Mouse (Mus musculus) midbrain, embryonic 16.5 days (tissue): ENCODE measurements at regions not wholly inside any gene's neighbourhood (a gene's known extent, or its start where the extent isn't known, plus 50 kb on each side); places are given as distances from the start of the nearest gene placed in this dataset.

Source experiments
- ATAC-seq: fragments of 200-750 bp; cut with Nextera tagmentation; 2 replicates; pipeline ENCODE4 v1.8.0; 2017; ENCODE audit warnings: moderate TSS enrichment
- H3K27ac ChIP-seq: fragments of 300-500 bp; sonication (generic); 2 replicates; pipeline ENCODE4 v1.5.1; 2014; ENCODE audit warnings: mild to moderate bottlenecking, low read length, mixed read lengths
- H3K27me3 ChIP-seq: fragments of 300-500 bp; sonication (generic); 2 replicates; pipeline ENCODE4 v1.6.1; 2014; ENCODE audit warnings: low read depth, low read length, mixed read lengths; ENCODE audit not compliant: control insufficient read depth, insufficient read depth
- H3K36me3 ChIP-seq: fragments of 300-500 bp; sonication (generic); 2 replicates; pipeline ENCODE4 v1.6.1; 2014; ENCODE audit warnings: mild to moderate bottlenecking, low read length, moderate library complexity, mixed read lengths; ENCODE audit not compliant: control insufficient read depth, insufficient read depth
- H3K4me1 ChIP-seq: fragments of 300-500 bp; sonication (generic); 2 replicates; pipeline ENCODE4 v1.6.1; 2014; ENCODE audit warnings: mild to moderate bottlenecking, low read length, mixed read lengths; ENCODE audit not compliant: control insufficient read depth, insufficient read depth
- H3K4me2 ChIP-seq: fragments of 300-500 bp; sonication (generic); 2 replicates; pipeline ENCODE4 v1.6.1; 2014; ENCODE audit warnings: mild to moderate bottlenecking, low read length, mixed read lengths
- H3K4me3 ChIP-seq: fragments of 300-500 bp; sonication (generic); 2 replicates; pipeline ENCODE4 v1.5.1; 2014; ENCODE audit warnings: low read depth, mild to moderate bottlenecking, low read length, moderate library complexity, mixed read lengths
- H3K9ac ChIP-seq: fragments of 300-500 bp; sonication (generic); 2 replicates; pipeline ENCODE4 v1.6.1; 2014; ENCODE audit warnings: low read depth, low read length, mixed read lengths
- H3K9me3 ChIP-seq: fragments of 300-500 bp; sonication (generic); replicated peaks from 2 replicates; pipeline ENCODE4 v1.6.1; 2014; ENCODE audit warnings: mild to moderate bottlenecking, low read length, mixed read lengths; ENCODE audit not compliant: control insufficient read depth, poor library complexity, severe bottlenecking
- WGBS: fragments of 180-500 bp; shearing (Covaris S2); extraction: QIAGEN DNeasy Blood & Tissue Kit; methylation state at CpG from one replicate; pipeline ENCODE4 v1.1.7; 2014; 5-methylcytosine and 5-hydroxymethylcytosine counted together

DNA sequence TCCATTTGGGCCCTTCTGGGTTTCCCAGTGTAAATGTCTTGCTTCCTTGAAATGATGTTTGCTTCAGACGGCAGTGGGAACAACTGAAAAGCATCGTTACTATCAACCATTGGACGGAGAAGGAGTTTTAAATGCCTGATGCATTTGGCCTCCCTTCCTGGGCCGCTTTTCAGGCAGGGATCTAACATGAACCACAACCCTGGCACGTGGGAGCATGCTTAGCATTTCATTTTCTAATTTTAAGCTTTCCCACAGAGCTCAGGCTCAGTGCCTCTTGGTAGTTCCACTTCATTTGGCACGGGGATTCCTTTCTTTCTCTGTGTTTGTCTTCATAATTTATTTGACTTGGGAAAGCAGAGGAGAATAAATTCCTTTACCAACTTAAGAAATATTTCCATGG lies 406.6 kb upstream of the Nbea start:
- H3K27me3 ChIP-seq: no peaks in the 10 kb centered on the region
- WGBS: 73% methylated on average over 6 of the region's 6 CpGs
- no peak for ATAC-seq

DNA sequence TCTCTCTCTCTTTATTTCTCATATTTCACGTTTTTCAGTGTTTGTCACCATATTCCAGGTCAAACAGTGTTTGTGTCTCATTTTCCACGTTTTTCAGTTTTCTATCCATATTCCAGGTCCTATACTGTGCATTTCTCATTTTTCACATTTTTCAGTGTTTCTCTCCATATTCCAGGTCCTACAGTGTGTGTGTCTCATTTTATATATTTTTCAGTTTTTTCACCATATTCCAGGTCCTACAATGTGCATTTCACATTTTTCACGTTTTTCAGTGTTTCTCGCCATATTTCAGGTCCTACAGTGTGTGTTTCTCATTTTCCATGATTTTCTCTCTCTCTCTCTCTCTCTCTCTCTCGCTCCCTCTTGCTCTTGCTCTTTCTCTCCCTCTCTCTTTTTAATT lies 391.9 kb upstream of the Nbea start:
- 68% methylated on average over 5 of the region's 5 CpGs for WGBS
- no peak for ATAC-seq
- Histone ChIP-seq H3K36me3 (no peaks in the 10 kb centered on the region), H3K4me2 (no peak overlapping the region), H3K9me3 (peaks cover 5% of the 10 kb centered on the region), H3K9ac (no peak overlapping the region), H3K27me3 (no peaks in the 10 kb centered on the region), H3K4me1 (no peaks in the 10 kb centered on the region), H3K27ac (no peak overlapping the region), H3K4me3 (no peak overlapping the region)

More for the DNA sequence above, 406.6 kb upstream of the Nbea start:
- no peak overlapping the region for H3K4me3 ChIP-seq
- H3K4me2 ChIP-seq: no peak overlapping the region
- no peak overlapping the region for H3K9ac ChIP-seq
- no peak overlapping the region for H3K27ac ChIP-seq
- H3K9me3 ChIP-seq: no peaks in the 10 kb centered on the region
- no peaks in the 10 kb centered on the region for H3K36me3 ChIP-seq
- H3K4me1 ChIP-seq: no peaks in the 10 kb centered on the region

- Histone ChIP-seq H3K4me3 (no peak overlapping the region), H3K27ac (no peak overlapping the region), H3K4me1 (no peaks in the 10 kb centered on the region), H3K9ac (no peak overlapping the region), H3K4me2 (no peak overlapping the region), H3K9me3 (no peaks in the 10 kb centered on the region), H3K36me3 (no peaks in the 10 kb centered on the region), H3K27me3 (no peaks in the 10 kb centered on the region)
- ATAC-seq: no peak
- 86% methylated on average over 2 of the region's 2 CpGs for WGBS
Measured at GRCm38 (mm10) chr3:56536178-56536577, 352.7 kb upstream of the Nbea start.

- no peak overlapping the region for H3K27ac ChIP-seq
- H3K27me3 ChIP-seq: no peaks in the 10 kb centered on the region
- no peak overlapping the region for H3K9ac ChIP-seq
- WGBS: 87% methylated on average over 1 of the region's 1 CpGs
- no peak for ATAC-seq
- no peak overlapping the region for H3K4me2 ChIP-seq
- H3K36me3 ChIP-seq: no peaks in the 10 kb centered on the region
- H3K9me3 ChIP-seq: no peaks in the 10 kb centered on the region
- no peaks in the 10 kb centered on the region for H3K4me1 ChIP-seq
- H3K4me3 ChIP-seq: no peak overlapping the region
Measured at GRCm38 (mm10) chr3:56504445-56504844, 320.9 kb upstream of the Nbea start.

GRCm38 (mm10) chr3:56499301-56499700 lies 315.8 kb upstream of the Nbea start:
- H3K9me3 ChIP-seq: no peaks in the 10 kb centered on the region
- ATAC-seq: no peak

GRCm38 (mm10) chr3:56493937-56494336 lies 310.4 kb upstream of the Nbea start:
- H3K4me2 ChIP-seq: no peak overlapping the region
- no peaks in the 10 kb centered on the region for H3K4me1 ChIP-seq
- H3K36me3 ChIP-seq: no peaks in the 10 kb centered on the region
- no peak overlapping the region for H3K4me3 ChIP-seq
- no peak for ATAC-seq
- WGBS: 18% methylated on average over 1 of the region's 1 CpGs
- no peaks in the 10 kb centered on the region for H3K9me3 ChIP-seq
- no peak overlapping the region for H3K9ac ChIP-seq
- H3K27ac ChIP-seq: no peak overlapping the region
- no peaks in the 10 kb centered on the region for H3K27me3 ChIP-seq

More at GRCm38 (mm10) chr3:56499301-56499700, 315.8 kb upstream of the Nbea start:
- Histone ChIP-seq H3K4me2 (no peak overlapping the region), H3K27me3 (no peaks in the 10 kb centered on the region), H3K27ac (no peak overlapping the region), H3K36me3 (no peaks in the 10 kb centered on the region), H3K4me1 (no peaks in the 10 kb centered on the region), H3K4me3 (no peak overlapping the region), H3K9ac (no peak overlapping the region)
- 28% methylated on average over 1 of the region's 1 CpGs for WGBS

GRCm38 (mm10) chr3:56489154-56489553 lies 305.7 kb upstream of the Nbea start:
- no peak for ATAC-seq
- WGBS: 90% methylated on average over 5 of the region's 5 CpGs

DNA sequence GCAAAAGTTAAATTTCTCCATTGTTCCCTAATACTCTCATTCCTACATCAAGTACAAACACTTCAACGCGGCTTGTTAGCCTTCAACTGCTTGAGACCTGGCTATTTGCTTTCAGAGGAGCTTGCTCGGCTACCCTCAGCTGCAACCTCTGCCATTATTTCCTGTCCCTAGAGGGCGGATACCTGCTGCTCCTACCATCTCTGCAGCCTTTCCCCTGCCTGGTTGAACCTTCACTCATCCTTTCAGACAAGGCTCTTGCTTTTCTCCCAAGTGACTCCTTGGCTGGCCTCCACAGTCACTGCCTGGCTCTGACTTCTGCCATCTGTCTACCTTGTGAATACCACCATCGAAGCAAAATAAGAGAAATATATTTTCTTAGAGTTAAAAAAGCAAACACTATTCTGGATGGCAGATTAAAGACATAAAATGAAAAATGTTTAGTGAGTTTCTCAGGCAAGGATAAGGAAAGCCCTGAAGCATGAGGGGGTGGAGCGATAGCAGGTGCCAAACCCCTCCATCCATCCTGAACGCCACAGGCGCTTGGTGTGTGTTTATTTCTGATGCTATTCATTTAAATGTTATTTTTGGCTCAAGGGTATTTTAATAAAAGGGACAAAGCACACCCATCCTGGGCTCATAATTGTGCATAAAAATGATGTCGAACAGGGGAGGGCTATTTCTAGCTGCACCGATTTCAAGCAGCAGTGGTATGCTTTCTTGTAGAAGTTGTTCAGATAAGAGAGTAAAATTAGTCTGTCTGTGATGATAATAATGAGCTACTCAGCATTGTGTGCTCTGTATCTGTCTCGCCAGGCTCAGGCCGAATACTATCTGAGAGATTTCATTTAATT lies 302.3 kb upstream of the Nbea start:
- Histone ChIP-seq H3K9ac (no peak overlapping the region), H3K4me2 (no peak overlapping the region), H3K36me3 (no peaks in the 10 kb centered on the region), H3K27me3 (no peaks in the 10 kb centered on the region), H3K4me1 (peaks cover 4% of the 10 kb centered on the region; the same call in 1 of the 2 replicates), H3K27ac (0 out of 2 replicates have a peak overlapping the region, but pooled peaks have one; percentile 7), H3K9me3 (no peaks in the 10 kb centered on the region), H3K4me3 (no peak overlapping the region)
- ATAC-seq: peak; percentile 56; the same call in 1 of the 2 replicates
- WGBS: 51% methylated on average over 12 of the region's 12 CpGs

More at GRCm38 (mm10) chr3:56489154-56489553, 305.7 kb upstream of the Nbea start:
- Histone ChIP-seq H3K27ac (no peak overlapping the region), H3K27me3 (no peaks in the 10 kb centered on the region), H3K36me3 (no peaks in the 10 kb centered on the region), H3K9ac (no peak overlapping the region), H3K4me1 (peaks cover 4% of the 10 kb centered on the region; the same call in 1 of the 2 replicates), H3K9me3 (no peaks in the 10 kb centered on the region), H3K4me3 (no peak overlapping the region), H3K4me2 (no peak overlapping the region)

GRCm38 (mm10) chr3:56484096-56484495 lies 300.6 kb upstream of the Nbea start:
- H3K4me2 ChIP-seq: no peak overlapping the region
- 92% methylated on average over 8 of the region's 8 CpGs for WGBS

More at GRCm38 (mm10) chr3:56484096-56484495, 300.6 kb upstream of the Nbea start:
- no peak overlapping the region for H3K4me3 ChIP-seq
- no peak overlapping the region for H3K9ac ChIP-seq
- H3K4me1 ChIP-seq: peaks cover 4% of the 10 kb centered on the region; the same call in 1 of the 2 replicates
- H3K36me3 ChIP-seq: no peaks in the 10 kb centered on the region
- H3K27me3 ChIP-seq: no peaks in the 10 kb centered on the region
- no peaks in the 10 kb centered on the region for H3K9me3 ChIP-seq
- ATAC-seq: no peak
- no peak overlapping the region for H3K27ac ChIP-seq
